Mouse (Mus musculus) liver, embryonic 16.5 days (tissue): Measurements from ENCODE around the gene Ldah. TPM values are rescaled to one million over a fixed set of nuclear protein-coding genes. Genes with fewer than 3 reads are reported as not detected.

Experiments
- ATAC-seq: fragments of 200-750 bp; cut with Nextera tagmentation; 2 replicates; pipeline ENCODE4 v1.8.0; 2017; ENCODE audit warnings: low read depth, mild to moderate bottlenecking, moderate number of reproducible peaks, moderate library complexity
- H3K27ac ChIP-seq: fragments of 300-500 bp; sonication (generic); 2 replicates; pipeline ENCODE4 v1.5.1; 2014; ENCODE audit warnings: mild to moderate bottlenecking, low read length
- H3K27me3 ChIP-seq: fragments of 300-500 bp; sonication (generic); 2 replicates; pipeline ENCODE4 v1.6.1; 2014; ENCODE audit warnings: low read depth, low read length, mixed read lengths; ENCODE audit not compliant: control insufficient read depth, insufficient read depth
- H3K36me3 ChIP-seq: fragments of 300-500 bp; sonication (generic); 2 replicates; pipeline ENCODE4 v1.6.1; 2014; ENCODE audit warnings: mild to moderate bottlenecking; ENCODE audit not compliant: control insufficient read depth, insufficient read depth
- H3K4me1 ChIP-seq: fragments of 300-500 bp; sonication (generic); 2 replicates; pipeline ENCODE4 v1.6.1; 2014; ENCODE audit warnings: low read depth, low read length, mixed read lengths; ENCODE audit not compliant: control insufficient read depth
- H3K4me2 ChIP-seq: fragments of 300-500 bp; sonication (generic); 2 replicates; pipeline ENCODE4 v1.6.1; 2014; ENCODE audit warnings: low read depth, low read length, mixed read lengths
- H3K4me3 ChIP-seq: fragments of 300-500 bp; sonication (generic); 2 replicates; pipeline ENCODE4 v1.5.1; 2014; ENCODE audit warnings: low read depth, mild to moderate bottlenecking, low read length
- H3K9ac ChIP-seq: fragments of 300-500 bp; sonication (generic); 2 replicates; pipeline ENCODE4 v1.6.1; 2014; ENCODE audit warnings: low read depth, low read length
- H3K9me3 ChIP-seq: fragments of 300-500 bp; sonication (generic); replicated peaks from 2 replicates; pipeline ENCODE4 v1.6.1; 2016; ENCODE audit warnings: low read length; ENCODE audit not compliant: control insufficient read depth
- WGBS: fragments of 180-500 bp; shearing (Covaris S2); extraction: QIAGEN DNeasy Blood & Tissue Kit; methylation state at CpG from one replicate; pipeline ENCODE4 v1.1.7; 2014; ENCODE audit not compliant: insufficient replicate concordance; 5-methylcytosine and 5-hydroxymethylcytosine counted together
- polyA plus RNA-seq: library from polyadenylated mRNA; unstranded; fragments of >200 nt; fragmentation: Nextera tagmentation; extraction: Ambion mirVana; gene quantifications from 2 replicates; pipeline ENCODE4 v1.2.1, GENCODE M21; 2015

Ldah gene
- polyA plus RNA-seq, 1 experiment from 2014 or later = 21.3 TPM

DNA sequence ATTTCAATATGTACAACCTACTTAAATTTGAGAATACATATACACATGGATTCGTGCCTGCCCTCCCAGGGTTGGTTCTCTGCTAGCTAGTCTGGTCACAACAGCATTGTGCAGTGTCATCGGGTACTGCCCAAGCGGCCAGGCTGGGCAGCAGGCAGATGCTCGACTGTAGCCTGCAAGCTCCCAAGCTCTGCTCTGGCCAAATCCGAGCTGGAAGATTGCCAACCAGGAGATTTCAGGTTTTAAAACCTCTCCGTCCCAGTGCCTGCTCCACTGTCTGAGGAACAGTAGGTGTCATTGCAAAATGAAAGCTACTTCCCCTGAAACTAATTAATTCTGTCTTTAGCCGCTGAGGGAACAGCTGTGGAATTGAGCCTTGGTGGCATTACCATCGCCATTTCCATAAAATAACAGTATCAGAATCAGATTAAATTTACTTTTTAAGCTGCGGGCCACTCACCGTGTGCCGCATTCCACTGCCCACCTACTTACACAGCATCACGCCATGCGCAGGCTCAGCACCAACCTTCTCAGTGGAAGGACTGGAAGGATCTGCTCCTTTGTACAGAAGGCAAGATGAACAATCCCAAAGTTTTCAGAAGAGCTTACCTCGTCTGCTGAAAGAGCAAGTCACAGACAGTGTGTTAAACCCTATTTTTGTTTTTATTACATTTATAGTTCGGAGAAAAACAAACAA lies 83.4 kb downstream of the Ldah start:
- 65% methylated on average over 15 of the region's 15 CpGs for WGBS

DNA sequence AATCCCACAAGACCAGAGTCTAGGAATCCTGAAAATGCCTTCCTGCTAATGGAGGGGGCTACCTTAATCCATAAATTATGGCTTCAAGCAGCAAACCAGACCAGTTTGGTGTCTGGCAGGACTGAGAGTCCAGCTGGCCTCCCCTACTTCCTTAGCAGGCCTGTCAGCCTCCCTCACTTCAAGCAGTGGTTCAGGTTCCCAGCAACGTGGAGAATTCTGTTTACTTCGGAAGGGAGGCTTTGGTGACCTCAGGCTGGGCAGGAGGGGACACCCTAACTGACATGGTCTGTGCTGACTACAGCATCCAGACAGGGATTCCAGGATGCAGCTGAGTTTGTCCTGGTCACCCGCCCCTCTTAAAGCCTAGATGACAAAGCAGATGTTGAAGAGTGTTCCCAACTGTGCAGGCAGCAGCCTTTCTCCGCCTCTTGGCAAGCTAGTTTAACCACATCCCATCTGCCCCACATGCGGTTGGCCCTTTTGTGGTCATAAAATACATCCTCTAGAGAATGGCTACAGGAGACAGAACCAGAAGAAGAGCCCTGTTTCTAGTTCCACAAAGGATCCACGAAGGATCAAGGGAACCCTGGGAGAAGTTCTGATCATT lies 87.5 kb downstream of the Ldah start:
- no peak overlapping the region for H3K9ac ChIP-seq
- H3K4me2 ChIP-seq = no peak overlapping the region
- H3K4me3 ChIP-seq = no peak overlapping the region
- H3K4me1 ChIP-seq = no peaks in the 10 kb centered on the region
- ATAC-seq = no peak
- 13% methylated on average over 6 of the region's 6 CpGs for WGBS
- no peak overlapping the region for H3K27ac ChIP-seq
- peaks cover 45% of the 10 kb centered on the region for H3K27me3 ChIP-seq
- no peaks in the 10 kb centered on the region for H3K36me3 ChIP-seq
- H3K9me3 ChIP-seq = no peaks in the 10 kb centered on the region

More for the DNA sequence above, 83.4 kb downstream of the Ldah start:
- Histone ChIP-seq H3K4me2 (no peak overlapping the region), H3K27ac (no peak overlapping the region), H3K4me1 (no peaks in the 10 kb centered on the region), H3K9ac (no peak overlapping the region), H3K36me3 (no peaks in the 10 kb centered on the region), H3K27me3 (peaks cover 5% of the 10 kb centered on the region), H3K9me3 (no peaks in the 10 kb centered on the region), H3K4me3 (no peak overlapping the region)
- ATAC-seq = no peak

DNA sequence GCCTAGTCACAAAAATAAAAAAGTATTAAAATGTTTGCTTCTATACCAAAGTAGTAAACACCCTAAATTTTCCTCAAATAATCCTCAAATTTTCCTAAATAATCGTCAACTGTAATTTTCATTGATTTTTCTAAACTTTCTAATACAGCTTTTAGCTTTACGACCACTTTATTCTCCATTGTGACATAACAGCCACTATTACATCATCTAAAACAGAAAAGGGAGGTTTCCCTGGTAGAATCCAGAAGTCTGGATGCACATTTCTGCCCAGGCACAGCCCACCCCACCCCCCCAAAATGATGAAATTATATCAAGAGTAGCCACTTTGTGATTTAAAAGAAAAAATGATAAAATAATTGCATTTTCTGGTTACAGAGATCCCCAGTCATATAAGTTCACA lies 88.2 kb downstream of the Ldah start:
- H3K9me3 ChIP-seq = no peaks in the 10 kb centered on the region

DNA sequence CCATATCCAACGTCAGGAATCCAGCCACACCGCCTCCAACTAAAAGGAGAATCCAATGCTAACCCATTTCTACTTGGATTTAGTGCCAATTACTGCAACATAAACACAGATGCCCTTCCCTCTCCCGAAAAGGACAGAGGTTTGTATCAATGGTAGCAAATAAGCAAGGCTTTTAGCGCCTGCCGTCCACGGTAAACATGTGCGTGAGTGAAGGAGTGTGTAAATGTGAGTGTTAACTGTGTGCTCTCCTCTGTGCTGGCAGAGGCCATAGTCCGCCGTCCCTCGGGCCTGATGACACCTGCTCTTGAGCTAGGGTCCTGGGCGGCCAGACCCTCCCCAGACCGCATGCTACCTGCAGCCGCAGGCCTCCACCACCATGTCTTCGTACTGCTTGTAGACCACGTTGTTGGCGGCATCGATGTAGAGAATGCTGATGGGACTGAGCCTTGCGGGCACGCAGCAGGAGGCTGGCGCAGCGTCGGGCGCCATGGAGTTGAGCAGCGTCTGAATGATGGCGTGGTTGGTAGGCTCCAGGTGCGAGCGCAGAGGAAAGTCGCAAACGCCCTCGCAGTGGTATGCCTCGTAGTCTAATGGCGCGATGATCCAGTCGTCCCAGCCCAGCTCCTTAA lies 89.8 kb downstream of the Ldah start:
- H3K4me3 ChIP-seq = peak overlapping the region; percentile 42
- no peak for ATAC-seq

More for the DNA sequence above, 88.2 kb downstream of the Ldah start:
- Histone ChIP-seq H3K4me3 (no peak overlapping the region), H3K27me3 (peaks cover 52% of the 10 kb centered on the region), H3K4me2 (no peak overlapping the region), H3K36me3 (no peaks in the 10 kb centered on the region), H3K27ac (no peak overlapping the region), H3K9ac (no peak overlapping the region), H3K4me1 (no peaks in the 10 kb centered on the region)
- 40% methylated on average over 2 of the region's 2 CpGs for WGBS
- no peak for ATAC-seq

DNA sequence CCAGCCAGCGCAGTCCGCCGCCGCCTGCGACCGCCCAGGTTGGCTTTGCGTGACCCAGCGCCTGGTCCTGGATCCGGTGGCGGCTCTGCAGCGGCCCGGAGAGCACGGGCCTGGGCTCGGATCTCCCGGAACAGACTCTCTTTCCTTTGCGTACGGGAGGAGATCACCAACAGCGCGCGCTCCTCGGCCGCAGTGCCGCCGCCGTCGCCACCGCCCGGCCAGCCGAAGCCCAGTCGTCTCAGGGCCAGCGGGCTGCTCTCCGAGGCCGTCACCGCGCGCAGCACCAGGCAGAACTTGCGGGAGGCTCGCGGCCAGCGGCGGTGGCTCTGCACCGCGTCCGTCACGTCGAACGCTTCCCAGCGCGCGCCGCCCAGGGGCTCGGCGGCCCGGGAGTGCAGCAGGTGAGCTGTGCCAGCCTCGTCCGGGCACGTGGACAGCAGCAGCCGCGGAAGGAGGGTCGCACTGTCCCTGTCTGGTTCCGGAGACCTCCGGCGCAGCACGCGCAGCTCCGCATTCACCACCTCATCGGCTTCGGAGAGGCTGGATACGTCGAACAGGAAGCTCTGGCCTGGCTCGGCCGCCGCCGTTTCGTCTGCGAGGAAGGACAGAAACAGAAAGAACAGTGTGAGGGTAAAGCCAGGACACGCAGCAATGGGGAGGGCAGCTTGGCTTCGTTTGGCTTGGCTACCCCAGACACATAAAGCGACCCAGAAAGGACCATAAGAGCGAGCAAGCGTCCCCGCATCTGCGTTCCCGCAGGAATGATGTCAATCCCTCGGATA lies 90.6 kb downstream of the Ldah start:
- Histone ChIP-seq H3K4me2 (peak overlapping the region; percentile 35), H3K27me3 (peaks cover 76% of the 10 kb centered on the region), H3K27ac (no peak overlapping the region), H3K9ac (no peak overlapping the region), H3K9me3 (no peaks in the 10 kb centered on the region), H3K4me3 (peak overlapping the region; percentile 42), H3K4me1 (no peaks in the 10 kb centered on the region), H3K36me3 (no peaks in the 10 kb centered on the region)
- 3% methylated on average over 71 of the region's 85 CpGs for WGBS
- ATAC-seq = no peak

More for the DNA sequence above, 89.8 kb downstream of the Ldah start:
- H3K4me2 ChIP-seq = peak overlapping the region; percentile 35
- H3K9ac ChIP-seq = no peak overlapping the region
- 7% methylated on average over 34 of the region's 34 CpGs for WGBS
- peaks cover 68% of the 10 kb centered on the region for H3K27me3 ChIP-seq
- H3K27ac ChIP-seq = no peak overlapping the region
- H3K36me3 ChIP-seq = no peaks in the 10 kb centered on the region
- no peaks in the 10 kb centered on the region for H3K4me1 ChIP-seq
- no peaks in the 10 kb centered on the region for H3K9me3 ChIP-seq

DNA sequence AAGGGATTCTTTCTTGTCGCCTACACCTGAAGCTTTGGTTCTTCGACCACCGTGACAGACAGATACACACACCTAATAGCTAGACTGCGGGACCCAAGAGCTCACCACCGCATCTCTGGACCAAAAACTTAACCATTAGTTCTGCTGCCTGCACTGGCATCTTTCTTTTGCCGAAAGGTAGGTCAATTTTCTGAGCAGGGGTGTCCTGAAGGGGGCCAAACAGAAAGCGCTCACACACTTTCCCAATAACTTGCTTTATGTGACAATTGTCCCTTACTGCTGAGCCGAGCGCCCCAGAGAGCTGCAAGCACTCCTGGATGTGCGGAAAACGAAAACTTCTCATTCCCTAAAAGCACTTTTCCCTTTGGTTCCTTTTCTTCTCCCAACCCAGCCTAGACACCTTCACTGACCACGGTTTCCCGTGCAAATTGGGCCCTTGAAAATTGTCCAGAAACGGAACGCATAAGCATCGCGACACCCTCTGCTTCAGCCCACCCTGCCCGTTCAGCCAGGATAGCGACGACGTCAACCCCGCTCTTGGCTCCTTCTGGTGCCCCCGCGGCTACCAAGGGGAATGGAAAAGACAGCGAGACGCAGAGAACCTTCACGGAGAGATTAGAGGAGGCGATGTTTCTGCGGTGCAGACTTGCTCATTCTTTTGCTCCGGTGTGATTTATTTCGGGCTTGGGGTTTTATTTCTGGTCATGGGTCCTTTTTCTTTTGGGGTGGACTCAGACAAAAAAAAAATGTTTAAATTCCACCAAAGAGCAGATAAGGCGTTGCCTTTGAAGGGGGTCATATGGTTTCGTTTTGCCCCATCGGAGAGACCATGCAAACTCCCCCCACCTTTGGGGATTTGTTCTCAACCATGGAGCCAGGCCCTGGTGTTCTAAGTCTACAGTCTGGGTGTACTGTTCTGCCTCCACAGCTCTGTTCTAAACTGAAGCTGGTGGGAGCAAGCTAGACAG lies 91.5 kb downstream of the Ldah start:
- Histone ChIP-seq H3K4me1 (no peaks in the 10 kb centered on the region), H3K36me3 (no peaks in the 10 kb centered on the region), H3K4me2 (no peak overlapping the region), H3K9me3 (no peaks in the 10 kb centered on the region), H3K4me3 (no peak overlapping the region), H3K9ac (no peak overlapping the region), H3K27ac (no peak overlapping the region), H3K27me3 (peaks cover 83% of the 10 kb centered on the region)
- ATAC-seq = no peak
- 6% methylated on average over 34 of the region's 34 CpGs for WGBS

DNA sequence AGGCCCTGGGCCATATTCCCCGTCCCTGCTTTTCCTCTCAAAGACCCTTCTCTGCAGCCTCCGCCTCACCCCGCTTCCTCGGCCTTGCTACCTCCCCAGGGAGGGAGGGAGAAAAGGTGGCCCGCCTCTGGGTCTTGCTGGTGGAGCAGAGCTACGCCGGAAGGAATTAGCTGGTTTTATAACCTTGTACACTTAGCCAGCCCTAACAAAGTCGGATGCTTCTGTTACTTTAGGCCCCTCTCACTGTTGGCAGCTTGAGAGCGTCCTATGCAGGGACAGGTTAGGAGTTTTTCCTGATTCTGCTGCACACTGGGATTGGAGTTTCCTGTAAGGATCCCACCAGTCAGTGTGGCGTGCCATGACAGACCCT lies 92.2 kb downstream of the Ldah start:
- no peak for ATAC-seq
- peaks cover 84% of the 10 kb centered on the region for H3K27me3 ChIP-seq
- H3K27ac ChIP-seq = no peak overlapping the region
- H3K4me3 ChIP-seq = no peak overlapping the region
- no peaks in the 10 kb centered on the region for H3K36me3 ChIP-seq
- WGBS = 24% methylated on average over 10 of the region's 10 CpGs
- H3K4me1 ChIP-seq = no peaks in the 10 kb centered on the region
- no peak overlapping the region for H3K9ac ChIP-seq
- H3K4me2 ChIP-seq = no peak overlapping the region
- H3K9me3 ChIP-seq = no peaks in the 10 kb centered on the region

DNA sequence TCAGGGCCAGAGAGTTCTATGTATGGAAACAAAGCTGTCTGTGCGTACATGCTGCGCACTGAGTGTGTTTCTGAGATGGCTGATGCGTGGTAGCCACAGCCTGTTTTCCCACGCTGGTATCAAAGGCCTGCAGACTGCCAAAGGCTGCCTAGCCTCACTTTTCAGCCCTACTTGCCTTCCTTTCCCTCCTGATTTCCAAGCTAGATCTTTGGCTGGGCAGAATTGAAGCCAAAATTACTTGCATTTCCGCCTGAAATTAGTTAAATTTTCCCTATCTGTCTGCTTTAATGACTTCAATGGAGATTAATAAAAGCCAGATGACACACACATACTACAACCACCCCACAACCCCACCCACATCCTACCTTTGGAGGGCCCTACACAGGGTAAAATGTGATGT lies 92.6 kb downstream of the Ldah start:
- H3K9ac ChIP-seq = no peak overlapping the region
- ATAC-seq = no peak
- peaks cover 87% of the 10 kb centered on the region for H3K27me3 ChIP-seq
- H3K4me3 ChIP-seq = no peak overlapping the region
- no peaks in the 10 kb centered on the region for H3K36me3 ChIP-seq
- H3K27ac ChIP-seq = no peak overlapping the region
- WGBS = 31% methylated on average over 5 of the region's 5 CpGs
- H3K4me1 ChIP-seq = no peaks in the 10 kb centered on the region
- no peak overlapping the region for H3K4me2 ChIP-seq
- H3K9me3 ChIP-seq = no peaks in the 10 kb centered on the region
